Mouse (Mus musculus): Measurements from ENCODE around the gene Cltb. TPM values are rescaled to one million over a fixed set of nuclear protein-coding genes. Genes with fewer than 3 reads are reported as not detected.
A peak's percentile ranks its signal among the peaks of the same experiment; 100 is the strongest.

Cltb gene
- polyA plus RNA-seq, 1 experiment from 2014 or later, result 20.0 TPM

- Histone ChIP-seq H3K4me3 (ENCODE audit: low read depth, low read length) (peak within 1 kb of the TSS; percentile 80), H3K9me3 (ENCODE audit: control insufficient read depth, low read length) (no peaks in the 10 kb centered on the region), H3K4me2 (ENCODE audit: low read depth, low read length, severe bottlenecking) (peak within 1 kb of the TSS; percentile 60), H3K27ac (ENCODE audit: low read depth, low read length) (peak within 1 kb of the TSS; percentile 62), H3K27me3 (ENCODE audit: control insufficient read depth, insufficient read depth, low read length) (no peaks in the 10 kb centered on the region), H3K4me1 (replicated peaks; ENCODE audit: control insufficient read depth, insufficient read depth, low read length) (0 out of 2 replicates have a peak, but pooled peaks cover 3% of the 10 kb centered on the region), H3K9ac (ENCODE audit: low read length) (peak within 1 kb of the TSS; percentile 86), H3K36me3 (ENCODE audit: control insufficient read depth, insufficient read depth, low read length) (no peaks in the 10 kb centered on the region; the same call in 1 of the 2 replicates)
- ATAC-seq (replicated peaks; ENCODE audit: low FRiP score) (peak; percentile 96), DNase-seq (ENCODE audit: low spot score) (peak; percentile 98)
- under 1% methylated on average over 51 of the region's 51 CpGs for WGBS
Measured at GRCm38 (mm10) chr13:54589996-54590951, 20.9 kb downstream of the Cltb start, which contains the start of the genes Nop16 and Higd2a. Nop16 (minus strand) TSS chr13:54590090. Higd2a (plus strand) TSS chr13:54590207.

DNA sequence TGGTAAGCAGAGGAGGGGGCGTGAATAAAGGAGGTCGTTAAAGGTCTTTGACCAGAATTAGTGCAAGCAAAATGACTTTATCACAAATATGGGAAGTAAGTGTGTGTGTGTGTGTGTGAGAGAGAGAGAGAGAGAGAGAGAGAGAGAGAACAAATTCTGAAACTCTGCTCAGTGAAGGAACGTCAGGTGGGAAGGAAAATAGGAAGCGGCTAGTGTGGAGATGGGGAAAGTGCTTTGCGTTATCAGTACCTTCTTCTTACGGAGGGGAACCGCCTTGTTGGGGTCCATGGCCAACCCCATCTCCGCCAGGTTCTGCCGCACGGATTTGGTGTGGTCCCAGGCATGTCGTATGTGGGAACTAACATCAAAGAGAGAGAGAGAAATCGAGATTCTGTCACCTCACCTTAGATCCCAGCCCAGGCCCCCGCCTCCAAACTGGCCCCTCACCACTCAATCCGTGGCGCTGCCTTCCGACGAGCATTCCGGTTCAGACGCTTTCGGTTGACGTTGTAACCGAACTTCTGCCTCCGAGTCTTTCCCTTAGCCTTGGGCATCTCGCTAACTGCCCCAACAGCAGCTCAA is 21.6 kb downstream of the Cltb start:
- ATAC-seq (replicated peaks; ENCODE audit: low FRiP score) (no peak; the same call in 1 of the 2 replicates), DNase-seq (ENCODE audit: low spot score) (no peak)
- no peaks in the 10 kb centered on the region for H3K9me3 ChIP-seq (ENCODE audit: control insufficient read depth, low read length)
- H3K4me3 ChIP-seq (ENCODE audit: low read depth, low read length), result peak overlapping the region; percentile 80
- H3K4me1 ChIP-seq (replicated peaks; ENCODE audit: control insufficient read depth, insufficient read depth, low read length), result 0 out of 2 replicates have a peak, but pooled peaks cover 3% of the 10 kb centered on the region
- no peaks in the 10 kb centered on the region for H3K27me3 ChIP-seq (ENCODE audit: control insufficient read depth, insufficient read depth, low read length)
- H3K36me3 ChIP-seq (ENCODE audit: control insufficient read depth, insufficient read depth, low read length), result no peaks in the 10 kb centered on the region; the same call in 1 of the 2 replicates
- no peak overlapping the region for H3K27ac ChIP-seq (ENCODE audit: low read depth, low read length)
- WGBS, result 2% methylated on average over 24 of the region's 24 CpGs
- peak overlapping the region; percentile 43 for H3K4me2 ChIP-seq (ENCODE audit: low read depth, low read length, severe bottlenecking)
- peak overlapping the region; percentile 86 for H3K9ac ChIP-seq (ENCODE audit: low read length)

- Histone ChIP-seq H3K4me2 (ENCODE audit: low read depth, low read length, severe bottlenecking) (no peak overlapping the region), H3K4me1 (replicated peaks; ENCODE audit: control insufficient read depth, insufficient read depth, low read length) (no peaks in the 10 kb centered on the region), H3K4me3 (ENCODE audit: low read depth, low read length) (no peak overlapping the region), H3K9ac (ENCODE audit: low read length) (no peak overlapping the region), H3K9me3 (ENCODE audit: control insufficient read depth, low read length) (no peaks in the 10 kb centered on the region), H3K27me3 (ENCODE audit: control insufficient read depth, insufficient read depth, low read length) (no peaks in the 10 kb centered on the region), H3K36me3 (ENCODE audit: control insufficient read depth, insufficient read depth, low read length) (no peaks in the 10 kb centered on the region; the same call in 1 of the 2 replicates), H3K27ac (ENCODE audit: low read depth, low read length) (no peak overlapping the region)
- DNase-seq (ENCODE audit: low spot score) (no peak), ATAC-seq (replicated peaks; ENCODE audit: low FRiP score) (no peak)
- WGBS, result 92% methylated on average over 11 of the region's 11 CpGs
Measured at GRCm38 (mm10) chr13:54585831-54586230, 25.3 kb downstream of the Cltb start.

- H3K36me3 ChIP-seq (ENCODE audit: control insufficient read depth, insufficient read depth, low read length), result no peaks in the 10 kb centered on the region; the same call in 1 of the 2 replicates
- H3K9me3 ChIP-seq (ENCODE audit: control insufficient read depth, low read length), result no peaks in the 10 kb centered on the region
- no peak for ATAC-seq (replicated peaks; ENCODE audit: low FRiP score)
- WGBS, result 90% methylated on average over 5 of the region's 5 CpGs
- no peak overlapping the region for H3K27ac ChIP-seq (ENCODE audit: low read depth, low read length)
- no peaks in the 10 kb centered on the region for H3K27me3 ChIP-seq (ENCODE audit: control insufficient read depth, insufficient read depth, low read length)
- no peak overlapping the region for H3K9ac ChIP-seq (ENCODE audit: low read length)
- no peak overlapping the region for H3K4me3 ChIP-seq (ENCODE audit: low read depth, low read length)
- H3K4me2 ChIP-seq (ENCODE audit: low read depth, low read length, severe bottlenecking), result no peak overlapping the region
- no peak for DNase-seq (ENCODE audit: low spot score)
- H3K4me1 ChIP-seq (replicated peaks; ENCODE audit: control insufficient read depth, insufficient read depth, low read length), result no peaks in the 10 kb centered on the region
Measured at GRCm38 (mm10) chr13:54582860-54583259, 28.3 kb downstream of the Cltb start.

DNA sequence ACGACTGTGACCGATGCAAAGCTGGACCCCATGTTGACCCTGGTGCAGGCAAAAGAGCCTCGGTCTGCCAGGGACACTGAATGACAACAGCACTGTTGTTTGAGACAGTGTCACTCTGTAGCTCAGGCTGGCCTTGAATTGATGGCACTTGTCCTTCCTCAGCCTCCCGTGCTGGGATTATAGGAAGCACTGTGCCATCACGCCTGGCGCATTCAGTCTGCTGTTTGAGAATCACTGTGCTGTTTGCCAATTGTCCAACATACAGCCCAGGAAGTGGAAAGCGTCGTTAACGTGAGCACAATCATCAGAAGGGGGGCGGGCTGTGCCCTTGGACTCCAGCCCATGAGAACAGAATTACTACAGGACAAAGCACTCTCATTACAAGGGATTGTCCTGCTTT is 29.0 kb downstream of the Cltb start:
- Histone ChIP-seq H3K9me3 (ENCODE audit: control insufficient read depth, low read length) (no peaks in the 10 kb centered on the region), H3K36me3 (ENCODE audit: control insufficient read depth, insufficient read depth, low read length) (no peaks in the 10 kb centered on the region; the same call in 1 of the 2 replicates), H3K27ac (ENCODE audit: low read depth, low read length) (no peak overlapping the region), H3K4me2 (ENCODE audit: low read depth, low read length, severe bottlenecking) (no peak overlapping the region), H3K27me3 (ENCODE audit: control insufficient read depth, insufficient read depth, low read length) (no peaks in the 10 kb centered on the region), H3K9ac (ENCODE audit: low read length) (no peak overlapping the region), H3K4me3 (ENCODE audit: low read depth, low read length) (no peak overlapping the region), H3K4me1 (replicated peaks; ENCODE audit: control insufficient read depth, insufficient read depth, low read length) (no peaks in the 10 kb centered on the region)
- WGBS, result 77% methylated on average over 10 of the region's 10 CpGs
- no peak for ATAC-seq (replicated peaks; ENCODE audit: low FRiP score)
- no peak for DNase-seq (ENCODE audit: low spot score)

- H3K9me3 ChIP-seq (ENCODE audit: control insufficient read depth, low read length), result no peaks in the 10 kb centered on the region
- 84% methylated on average over 2 of the region's 2 CpGs for WGBS
- no peak overlapping the region for H3K9ac ChIP-seq (ENCODE audit: low read length)
- H3K36me3 ChIP-seq (ENCODE audit: control insufficient read depth, insufficient read depth, low read length), result no peaks in the 10 kb centered on the region; the same call in 1 of the 2 replicates
- H3K27ac ChIP-seq (ENCODE audit: low read depth, low read length), result no peak overlapping the region
- H3K4me3 ChIP-seq (ENCODE audit: low read depth, low read length), result no peak overlapping the region
- H3K27me3 ChIP-seq (ENCODE audit: control insufficient read depth, insufficient read depth, low read length), result no peaks in the 10 kb centered on the region
- ATAC-seq (replicated peaks; ENCODE audit: low FRiP score) (no peak), DNase-seq (ENCODE audit: low spot score) (no peak)
- H3K4me2 ChIP-seq (ENCODE audit: low read depth, low read length, severe bottlenecking), result no peak overlapping the region
- H3K4me1 ChIP-seq (replicated peaks; ENCODE audit: control insufficient read depth, insufficient read depth, low read length), result no peaks in the 10 kb centered on the region
Measured at GRCm38 (mm10) chr13:54581385-54581784, 29.8 kb downstream of the Cltb start.

GRCm38 (mm10) chr13:54577652-54578507 is 33.3 kb downstream of the Cltb start:
- DNase-seq (ENCODE audit: low spot score) (no peak), ATAC-seq (replicated peaks; ENCODE audit: low FRiP score) (no peak)
- no peak overlapping the region for H3K27ac ChIP-seq (ENCODE audit: low read depth, low read length)
- no peak overlapping the region for H3K4me3 ChIP-seq (ENCODE audit: low read depth, low read length)
- no peaks in the 10 kb centered on the region; the same call in 1 of the 2 replicates for H3K36me3 ChIP-seq (ENCODE audit: control insufficient read depth, insufficient read depth, low read length)
- H3K4me1 ChIP-seq (replicated peaks; ENCODE audit: control insufficient read depth, insufficient read depth, low read length), result peaks cover 4% of the 10 kb centered on the region; the same call in 1 of the 2 replicates
- H3K9ac ChIP-seq (ENCODE audit: low read length), result no peak overlapping the region
- 89% methylated on average over 21 of the region's 21 CpGs for WGBS
- H3K9me3 ChIP-seq (ENCODE audit: control insufficient read depth, low read length), result no peaks in the 10 kb centered on the region
- H3K27me3 ChIP-seq (ENCODE audit: control insufficient read depth, insufficient read depth, low read length), result no peaks in the 10 kb centered on the region
- H3K4me2 ChIP-seq (ENCODE audit: low read depth, low read length, severe bottlenecking), result no peak overlapping the region

DNA sequence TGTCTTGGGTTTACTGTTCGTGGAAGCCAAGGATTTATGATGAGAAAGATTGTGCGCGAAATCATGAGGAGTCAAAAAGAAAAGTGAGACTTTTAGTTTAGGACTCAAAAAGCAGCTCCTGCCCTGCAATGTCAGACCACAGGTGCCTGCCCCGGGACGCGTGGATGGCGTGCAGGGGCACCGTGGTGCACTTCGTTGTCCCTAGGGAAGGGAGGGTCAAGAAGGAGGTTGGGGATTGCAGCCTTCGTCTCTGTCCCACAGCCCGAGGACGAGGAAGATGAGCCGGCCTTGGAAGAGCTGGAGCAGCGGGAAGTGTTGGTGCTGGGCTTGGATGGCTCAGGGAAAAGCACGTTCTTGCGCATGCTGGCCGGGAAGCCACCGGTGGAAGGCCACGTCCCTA is 35.7 kb downstream of the Cltb start:
- ATAC-seq (replicated peaks; ENCODE audit: low FRiP score) (0 out of 2 replicates have a peak, but pooled peaks have one; percentile 45), DNase-seq (ENCODE audit: low spot score) (no peak)
- H3K9me3 ChIP-seq (ENCODE audit: control insufficient read depth, low read length), result no peaks in the 10 kb centered on the region
- H3K4me2 ChIP-seq (ENCODE audit: low read depth, low read length, severe bottlenecking), result peak overlapping the region; percentile 92
- peaks cover 8% of the 10 kb centered on the region; the same call in 1 of the 2 replicates for H3K4me1 ChIP-seq (replicated peaks; ENCODE audit: control insufficient read depth, insufficient read depth, low read length)
- WGBS, result 2% methylated on average over 19 of the region's 19 CpGs
- H3K36me3 ChIP-seq (ENCODE audit: control insufficient read depth, insufficient read depth, low read length), result no peaks in the 10 kb centered on the region
- peak overlapping the region; percentile 95 for H3K4me3 ChIP-seq (ENCODE audit: low read depth, low read length)
- peak overlapping the region; percentile 71; the same call in 1 of the 2 replicates for H3K27ac ChIP-seq (ENCODE audit: low read depth, low read length)
- H3K27me3 ChIP-seq (ENCODE audit: control insufficient read depth, insufficient read depth, low read length), result no peaks in the 10 kb centered on the region
- peak overlapping the region; percentile 93 for H3K9ac ChIP-seq (ENCODE audit: low read length)
